Mouse (Mus musculus): ENCODE measurements at regions not wholly inside any gene's neighbourhood (a gene's known extent, or its start where the extent isn't known, plus 50 kb on each side); places are given as distances from the start of the nearest gene placed in this dataset.

GRCm38 (mm10) chr3:140872511-140872910 lies 339.6 kb downstream of the Pdha2 start:
- TF ChIP-seq CTCF (IDR thresholded peaks at IDR 0.05; ENCODE audit: low read depth) (no peak), EP300 (IDR thresholded peaks at IDR 0.05; ENCODE audit: low read depth) (no peak)
